Mouse (Mus musculus): ENCODE data around the gene Cox20.
"Not testable (repeated sequence)": the region's sequence is repeated elsewhere in the genome, so short reads cannot be mapped to it uniquely, and the experiment has no call there.

The Cox20 gene

DNA sequence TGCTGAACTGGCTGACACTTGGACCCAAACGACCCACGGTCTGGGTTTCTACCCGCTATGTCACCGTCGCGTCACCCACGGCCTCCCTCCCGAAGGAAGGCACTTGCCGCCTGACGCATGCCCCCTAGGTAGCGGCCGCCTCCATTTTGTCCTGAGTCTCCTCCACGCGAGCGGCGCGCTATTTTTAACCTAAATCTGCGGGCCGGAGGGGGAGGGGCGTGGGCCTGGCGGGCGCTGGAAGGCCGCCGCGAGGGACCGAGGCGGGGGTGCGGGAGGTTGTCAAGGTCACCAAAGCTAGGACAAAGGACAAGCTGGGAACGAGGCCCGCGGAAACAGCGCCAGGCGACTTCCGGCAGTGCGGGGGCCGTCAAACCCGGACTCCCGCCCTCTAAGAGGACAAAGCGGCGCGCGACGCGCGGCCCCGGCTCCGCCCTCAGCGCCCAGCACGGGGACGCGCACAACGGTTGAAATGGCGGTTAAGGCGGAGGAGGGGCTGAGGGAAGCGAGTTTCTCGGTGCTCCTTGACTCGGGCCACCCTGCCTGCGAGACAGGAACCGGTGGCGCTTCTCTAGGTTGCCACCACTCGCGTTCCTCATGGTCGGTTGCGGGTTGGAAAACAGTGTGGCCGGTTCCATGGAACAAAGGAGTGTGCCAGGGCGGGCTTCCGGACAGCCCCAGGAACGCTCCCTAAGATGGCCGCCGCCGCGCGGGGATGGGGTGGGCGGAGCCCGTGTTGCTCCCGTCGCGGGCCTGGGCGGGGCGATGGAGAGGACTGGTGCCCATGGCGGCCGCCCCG is at the start of gene Cox20:
Cox20 (plus strand) TSS at position 742 of the 796 bp plus-strand sequence.
- peak; percentile 96 for DNase-seq

DNA sequence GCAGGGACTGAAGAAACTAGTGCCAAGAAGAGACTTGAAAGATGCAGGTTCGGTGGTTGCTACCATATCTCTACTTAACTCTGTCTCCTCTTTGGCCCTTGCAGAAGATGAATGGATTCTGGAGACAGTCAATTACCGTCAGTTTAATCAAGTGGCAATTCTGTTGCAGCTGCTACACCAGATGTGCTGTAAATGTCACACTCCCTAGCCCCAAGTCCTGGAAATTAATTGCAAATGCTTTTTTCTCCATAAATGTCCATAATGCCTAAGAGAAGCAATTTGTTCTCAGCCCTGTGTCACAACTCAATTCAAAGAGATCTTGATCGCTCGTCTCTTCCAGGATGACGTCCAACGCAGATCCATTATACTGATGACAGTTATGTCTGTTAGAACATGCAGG is 48.3 kb upstream of the Cox20 start:
- no peak for DNase-seq

DNA sequence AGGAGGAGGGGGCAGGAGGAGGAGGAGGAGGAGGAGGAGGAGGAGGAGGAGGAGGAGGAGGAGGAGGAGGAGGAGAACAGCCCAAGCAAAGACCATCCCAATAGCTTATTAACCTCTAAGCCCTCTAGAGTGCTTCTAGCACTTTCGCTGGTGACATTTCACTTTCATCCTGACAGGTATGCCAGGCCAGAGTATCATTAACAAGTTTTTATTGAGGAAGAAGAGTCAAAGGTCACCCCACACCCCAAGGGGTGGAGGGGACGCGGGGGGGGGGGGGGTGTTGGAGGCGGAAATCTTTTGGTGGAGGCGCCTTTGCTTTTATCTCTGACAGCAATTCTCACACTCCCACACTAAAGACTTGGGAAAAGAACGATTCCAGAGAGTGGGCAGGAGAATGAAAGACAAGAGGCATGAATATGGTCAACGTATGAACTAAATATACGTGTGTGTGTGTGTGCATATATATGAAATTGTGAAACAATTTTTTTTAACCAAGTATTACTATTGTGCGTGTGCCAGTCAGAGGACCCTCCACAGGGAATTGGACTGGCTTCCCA is 43.7 kb upstream of the Cox20 start:
- no peak for DNase-seq

DNA sequence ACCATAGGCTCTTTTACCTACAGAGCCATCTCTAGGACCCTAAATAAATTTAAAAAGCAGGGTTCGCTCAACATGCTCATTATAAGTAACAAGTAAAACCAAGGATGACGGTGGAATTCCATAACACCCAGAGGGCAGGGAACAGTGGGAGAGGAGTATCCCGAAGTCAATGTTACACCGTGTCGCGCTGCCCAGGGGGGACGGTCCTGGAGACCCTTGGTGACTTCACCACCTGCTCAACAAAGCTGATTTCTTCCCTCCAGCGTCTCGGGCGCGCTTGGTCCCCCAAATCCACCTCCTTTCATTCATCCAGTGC is 43.2 kb upstream of the Cox20 start:
- no peak for DNase-seq

DNA sequence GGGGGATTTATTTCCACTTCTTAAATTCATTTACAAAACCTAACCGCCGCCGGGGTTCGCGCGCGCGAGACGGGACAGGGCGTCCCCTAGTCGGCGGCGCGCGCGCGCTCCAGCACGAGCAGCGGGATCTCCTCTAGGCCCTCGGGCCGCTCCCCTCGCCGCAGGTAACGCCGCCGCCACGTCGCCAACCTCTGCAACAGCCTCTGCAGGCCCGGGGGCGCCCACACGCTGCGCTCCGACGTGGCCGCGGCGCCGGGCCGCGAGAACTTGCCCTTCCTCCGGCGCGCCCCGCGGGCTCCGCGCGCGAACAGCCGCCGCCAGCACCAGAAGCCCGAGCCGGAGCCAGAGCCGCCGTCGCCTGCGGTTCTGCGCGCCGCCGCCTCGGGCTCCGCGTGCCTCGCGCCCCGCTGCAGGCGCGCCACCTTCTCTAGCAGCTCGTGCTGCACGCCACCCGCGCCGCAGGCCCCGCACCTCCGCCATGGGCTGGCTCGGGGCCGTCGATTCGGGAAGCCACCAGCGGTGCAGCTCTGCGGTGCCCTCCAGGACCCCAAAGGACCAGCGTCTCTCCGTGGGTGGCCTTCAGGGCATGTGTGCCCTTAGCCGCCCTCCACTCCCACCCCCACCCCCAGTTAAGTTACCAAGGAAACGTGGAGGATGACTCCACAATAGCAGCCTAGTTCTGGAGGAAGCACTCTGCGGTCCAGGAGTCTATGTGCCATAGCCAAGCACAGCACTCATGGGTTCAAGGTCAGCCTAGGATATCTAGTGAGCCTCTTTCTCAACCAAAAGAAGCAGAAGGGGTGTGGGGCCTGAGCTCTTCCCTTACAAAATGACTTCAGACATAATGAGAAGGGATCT is 42.6 kb upstream of the Cox20 start:
- peak; percentile 21 for DNase-seq

DNA sequence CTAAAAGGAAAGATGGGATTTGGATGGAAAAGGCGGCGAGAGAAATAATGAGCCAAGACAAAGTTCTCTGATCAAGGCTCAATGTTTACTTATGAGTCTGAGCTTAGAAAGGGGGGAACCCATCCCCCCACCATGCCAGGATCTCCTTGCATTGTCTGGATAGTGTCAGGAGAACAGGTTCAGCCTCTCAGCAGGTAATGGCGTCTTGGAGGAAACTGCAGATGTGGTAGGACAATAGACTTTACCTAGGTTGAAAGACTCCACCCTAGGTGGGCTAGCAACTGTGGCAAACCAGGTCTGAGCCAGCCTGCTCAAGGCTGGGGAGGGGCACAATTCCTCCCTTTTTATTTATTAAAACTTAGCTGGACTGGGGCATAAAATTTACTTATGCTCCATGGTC is 35.6 kb upstream of the Cox20 start:
- not testable (repeated sequence) for DNase-seq

DNA sequence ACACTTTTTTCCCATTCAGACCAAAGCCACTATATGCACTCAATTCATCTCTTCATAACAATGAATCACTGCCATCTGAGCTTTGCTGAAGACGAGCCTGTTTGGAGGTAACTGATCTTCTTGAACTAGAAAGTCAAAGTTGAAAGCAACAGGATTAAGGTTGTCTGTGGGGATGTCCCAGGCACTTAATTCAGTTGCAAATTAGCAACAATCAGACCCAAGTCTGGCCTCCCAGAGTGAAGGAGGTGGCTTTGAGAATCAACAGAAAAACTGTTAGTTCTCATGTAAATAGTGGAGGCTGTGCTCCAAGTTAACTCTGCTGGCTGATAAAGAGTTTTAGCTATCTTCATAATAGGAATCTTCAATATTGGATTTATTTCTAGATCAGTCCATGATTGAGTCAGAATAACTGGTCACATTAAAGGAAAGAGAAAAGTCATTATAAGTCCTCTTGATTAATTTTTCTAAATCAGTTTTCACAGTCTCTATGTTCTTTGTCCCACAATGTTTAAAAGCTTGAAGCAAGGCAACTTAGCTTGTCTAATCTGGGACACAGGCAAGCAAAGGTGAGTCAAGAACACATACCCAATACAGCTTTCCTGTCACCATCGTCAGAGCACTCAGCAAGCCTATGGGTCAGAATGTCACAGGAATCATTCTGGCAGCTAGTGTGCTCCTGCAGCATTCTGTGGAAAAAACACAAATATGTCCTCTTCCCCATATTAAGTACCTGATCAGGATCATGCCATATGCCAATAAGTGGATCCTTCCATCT is 34.8 kb upstream of the Cox20 start:
- no peak for DNase-seq

DNA sequence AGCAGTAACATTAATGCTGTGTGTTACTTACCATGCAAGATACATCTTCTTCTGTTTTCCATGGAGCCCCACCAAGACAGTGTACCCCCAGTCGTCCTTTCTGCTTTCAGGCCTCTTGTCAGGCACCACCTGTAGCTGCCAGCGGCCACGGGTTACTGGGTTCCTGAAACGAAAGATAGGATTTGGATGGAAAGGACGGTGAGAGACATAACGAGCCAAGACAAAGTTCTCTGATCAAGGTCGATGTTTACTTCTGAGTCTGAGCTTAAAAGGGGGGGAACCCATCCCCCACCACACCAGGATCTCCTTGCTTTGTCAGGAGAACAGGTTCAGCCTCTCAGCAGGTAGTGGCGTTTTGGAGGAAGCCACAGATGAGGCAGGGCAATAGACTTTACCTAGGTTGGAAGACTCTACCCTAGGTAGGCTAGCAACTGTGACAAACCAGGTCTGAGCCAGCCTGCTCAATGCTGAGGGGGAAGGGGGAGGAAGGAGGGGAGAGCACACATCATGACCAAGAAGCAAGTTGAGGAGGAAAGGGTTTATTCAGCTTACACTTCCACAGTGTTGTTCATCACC is 31.2 kb upstream of the Cox20 start:
- no peak for DNase-seq

DNA sequence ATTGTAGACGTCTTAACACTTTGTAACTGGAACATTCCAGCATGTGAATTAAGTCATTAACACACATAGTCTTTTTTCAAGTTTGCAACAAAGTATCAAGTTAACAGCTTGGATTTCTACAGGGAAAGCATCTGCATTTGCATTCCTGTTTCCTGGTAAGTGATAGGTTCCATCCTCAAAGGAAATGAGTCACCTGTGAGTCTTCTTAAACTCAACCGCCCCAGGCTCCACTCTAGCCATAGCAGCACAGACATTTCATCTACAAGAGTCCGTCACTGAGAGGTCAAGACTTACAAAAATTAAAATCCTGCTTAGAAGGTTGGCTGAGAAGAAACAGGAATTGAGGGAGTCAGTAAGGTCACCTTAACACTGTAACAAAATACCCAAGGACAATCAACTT is 27.2 kb upstream of the Cox20 start:
- no peak for DNase-seq

DNA sequence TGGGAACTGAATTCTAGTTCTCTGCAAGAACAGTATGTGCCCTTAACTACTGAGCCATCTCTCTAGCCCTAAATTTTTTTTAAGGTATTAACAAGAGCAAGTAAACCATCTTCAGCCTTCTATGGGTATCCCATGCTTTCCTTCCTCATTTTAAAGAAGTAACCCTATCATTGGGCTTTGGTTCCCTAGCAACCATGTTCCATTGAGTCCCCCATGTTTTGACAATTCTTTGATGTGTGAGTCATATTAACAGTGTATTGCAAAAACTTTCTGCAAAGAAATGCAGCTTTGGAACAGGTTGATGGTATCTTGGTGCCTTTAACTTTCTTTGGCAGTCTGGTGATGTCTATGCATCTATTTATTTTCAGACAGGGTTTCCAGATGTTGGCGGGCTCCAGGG is 24.9 kb upstream of the Cox20 start:
- no peak for DNase-seq

DNA sequence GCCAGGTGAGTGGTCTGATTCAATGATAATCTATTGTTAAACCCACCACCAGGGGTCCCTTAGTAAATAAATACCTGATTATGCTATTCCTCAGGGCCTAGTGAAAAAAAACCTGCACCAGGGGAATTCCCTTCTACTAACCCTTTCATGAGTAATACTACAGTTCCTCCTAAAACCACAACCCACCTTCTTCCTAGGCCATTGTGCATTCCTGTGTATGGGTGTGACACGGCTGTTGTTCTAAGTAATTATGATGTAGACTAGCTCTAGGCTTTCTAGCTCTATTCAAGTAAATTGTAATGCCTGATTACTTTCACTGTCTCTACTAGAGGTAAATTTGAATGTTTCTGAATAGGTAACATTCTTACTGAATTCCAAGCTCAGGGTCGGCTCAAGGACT is 17.7 kb upstream of the Cox20 start:
- DNase-seq: not testable (repeated sequence)

DNA sequence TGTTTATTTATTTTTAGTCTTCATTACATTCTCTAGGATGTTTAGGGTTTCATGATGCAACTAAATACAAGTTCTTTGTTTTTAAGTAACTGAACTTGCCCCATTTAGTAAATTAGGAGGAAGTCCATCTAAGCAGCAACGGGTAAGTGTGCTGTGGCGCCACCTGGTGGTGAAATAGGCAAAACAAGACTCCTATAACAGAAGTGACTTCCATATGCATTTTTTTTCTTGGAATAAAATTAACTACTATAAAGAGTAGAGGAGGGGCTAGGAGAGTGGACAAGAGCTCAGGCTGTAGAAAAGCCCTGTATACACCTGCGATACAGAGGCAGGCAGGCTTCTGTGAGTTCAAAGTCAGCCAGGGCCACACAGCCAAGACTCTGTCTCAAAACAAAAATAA is 15.5 kb upstream of the Cox20 start:
- peak; percentile 51 for DNase-seq

DNA sequence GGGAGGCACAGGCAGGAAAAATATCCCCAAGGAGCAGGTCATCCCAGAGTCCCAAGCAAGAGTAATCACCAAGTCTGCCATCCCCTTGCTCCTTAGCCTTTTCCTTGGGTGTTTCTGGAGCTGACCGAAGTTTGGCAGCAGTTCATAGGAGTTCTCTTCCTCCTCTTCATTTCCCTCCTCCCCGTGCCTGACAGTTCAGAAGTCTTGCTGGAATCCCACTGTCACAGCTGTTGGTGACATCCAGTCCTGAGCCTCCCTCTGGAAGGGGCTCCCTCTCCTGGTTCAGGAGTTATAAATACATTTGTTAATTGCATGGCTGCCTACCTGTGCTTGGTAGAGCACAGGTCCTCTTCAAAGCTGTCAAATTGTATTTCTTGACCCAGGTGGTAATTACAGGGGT is 9.4 kb upstream of the Cox20 start:
- no peak for DNase-seq

DNA sequence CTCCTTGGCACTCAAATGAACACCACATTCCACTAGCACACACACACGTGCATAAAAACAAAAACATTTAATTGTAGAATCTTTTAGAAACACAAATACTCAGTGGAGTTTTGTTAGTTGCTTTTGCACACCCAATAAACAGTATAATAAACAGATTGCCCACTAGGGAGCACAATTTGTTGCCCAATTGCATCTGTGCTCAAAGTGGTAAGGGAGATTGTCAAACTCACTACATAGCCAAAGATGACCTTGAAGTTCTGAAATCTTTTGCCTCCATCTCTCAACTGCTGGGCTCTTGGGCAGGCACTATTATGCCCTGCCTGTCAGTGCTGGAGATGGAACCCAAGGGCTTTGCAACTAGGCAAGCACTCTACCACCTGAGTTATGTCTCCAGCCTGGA is 8.8 kb upstream of the Cox20 start:
- no peak for DNase-seq

DNA sequence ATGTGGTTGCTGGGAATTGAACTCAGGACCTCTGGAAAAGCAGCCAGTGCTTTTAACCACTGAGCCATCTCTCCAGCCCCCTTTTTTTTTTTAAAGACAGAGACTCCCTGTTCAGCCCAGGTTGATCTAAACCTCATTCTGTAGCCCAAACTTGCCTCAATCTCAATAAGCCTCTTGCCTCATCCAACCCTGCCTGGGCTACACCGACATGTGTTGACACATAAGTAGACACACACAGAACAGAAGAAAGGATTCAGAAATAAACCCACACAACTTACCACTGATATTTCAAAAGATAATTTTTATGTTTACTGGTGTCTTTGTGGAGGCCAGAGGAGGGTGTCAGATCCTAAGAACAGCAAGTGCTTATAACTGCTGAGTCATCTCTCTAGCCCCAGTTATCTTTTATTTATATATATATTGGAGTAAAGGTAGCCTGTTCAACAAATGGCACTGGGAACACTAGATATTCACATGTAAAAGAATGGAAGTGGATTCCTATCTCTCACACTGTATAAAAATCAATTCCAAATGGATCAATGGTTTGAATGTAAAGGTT is 5.8 kb upstream of the Cox20 start:
- DNase-seq: no peak

DNA sequence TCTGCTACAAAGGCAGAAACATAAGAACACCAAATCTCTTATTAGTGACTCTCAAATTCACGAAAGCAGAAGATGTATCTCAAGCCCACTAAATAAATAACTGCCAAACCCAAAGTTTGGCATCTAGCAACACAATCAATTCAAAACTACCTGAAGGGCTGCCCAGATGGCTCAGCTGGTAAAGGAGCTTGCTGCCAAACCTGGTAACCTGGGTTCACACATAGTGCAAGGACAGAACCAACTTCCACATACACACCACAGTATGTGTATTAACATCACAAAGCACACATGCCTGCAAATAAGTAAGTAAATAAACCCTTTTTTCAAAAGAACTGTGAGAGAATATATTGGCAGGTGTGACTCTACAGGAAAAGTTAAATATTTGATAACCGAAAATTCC is 4.7 kb upstream of the Cox20 start:
- DNase-seq: no peak

DNA sequence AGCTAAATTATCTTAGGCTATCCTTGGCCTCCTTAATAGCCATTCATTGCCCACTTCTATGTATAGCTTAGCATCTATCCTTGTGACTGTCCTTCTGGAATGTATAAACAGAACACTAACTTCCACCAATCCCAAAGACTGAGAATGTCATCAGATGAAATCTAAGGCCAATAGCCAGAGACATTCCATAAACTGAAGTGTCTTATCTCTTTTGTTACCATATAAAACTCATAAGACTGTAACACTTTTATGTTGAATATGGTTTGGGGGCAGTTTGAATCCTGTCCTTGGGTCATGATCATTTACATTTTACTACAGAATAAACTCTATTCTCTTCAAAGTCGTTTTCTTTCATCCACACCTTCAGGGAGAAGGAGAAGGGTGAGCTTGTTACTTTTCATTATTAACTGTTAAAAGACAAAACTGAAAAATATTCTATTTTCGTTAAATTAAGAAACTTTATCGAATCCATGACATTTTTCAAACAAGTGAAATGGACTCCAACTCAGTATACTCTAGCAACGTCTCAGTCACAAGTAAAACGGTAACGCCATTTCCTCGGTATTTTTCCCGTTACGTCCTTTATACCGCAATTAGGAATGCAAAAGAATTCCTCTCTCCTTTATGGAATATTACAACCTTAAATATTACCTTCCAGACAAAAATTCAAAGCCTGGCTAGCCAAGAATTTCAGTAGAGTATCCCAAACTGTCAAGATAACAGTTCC is 1.5 kb upstream of the Cox20 start:
- no peak for DNase-seq

DNA sequence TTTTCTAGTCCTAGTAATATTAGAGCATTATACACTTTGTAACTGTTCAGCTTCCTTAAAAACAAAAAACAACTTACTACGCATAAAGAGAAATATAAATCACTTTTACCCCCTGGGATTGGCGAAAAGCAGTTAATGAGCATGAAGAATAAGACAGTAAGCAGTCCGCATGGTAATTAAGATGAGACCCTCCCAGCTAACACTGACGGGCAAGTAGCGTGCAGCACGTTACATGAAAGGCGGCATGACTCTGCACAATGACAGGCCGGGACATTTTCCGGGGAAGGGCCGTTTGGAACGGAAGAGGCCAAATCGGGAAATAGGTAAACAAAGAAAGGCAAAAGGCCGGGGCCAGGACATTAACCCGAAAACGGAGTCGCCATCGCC is 935 bp upstream of the Cox20 start:
- no peak for DNase-seq

DNA sequence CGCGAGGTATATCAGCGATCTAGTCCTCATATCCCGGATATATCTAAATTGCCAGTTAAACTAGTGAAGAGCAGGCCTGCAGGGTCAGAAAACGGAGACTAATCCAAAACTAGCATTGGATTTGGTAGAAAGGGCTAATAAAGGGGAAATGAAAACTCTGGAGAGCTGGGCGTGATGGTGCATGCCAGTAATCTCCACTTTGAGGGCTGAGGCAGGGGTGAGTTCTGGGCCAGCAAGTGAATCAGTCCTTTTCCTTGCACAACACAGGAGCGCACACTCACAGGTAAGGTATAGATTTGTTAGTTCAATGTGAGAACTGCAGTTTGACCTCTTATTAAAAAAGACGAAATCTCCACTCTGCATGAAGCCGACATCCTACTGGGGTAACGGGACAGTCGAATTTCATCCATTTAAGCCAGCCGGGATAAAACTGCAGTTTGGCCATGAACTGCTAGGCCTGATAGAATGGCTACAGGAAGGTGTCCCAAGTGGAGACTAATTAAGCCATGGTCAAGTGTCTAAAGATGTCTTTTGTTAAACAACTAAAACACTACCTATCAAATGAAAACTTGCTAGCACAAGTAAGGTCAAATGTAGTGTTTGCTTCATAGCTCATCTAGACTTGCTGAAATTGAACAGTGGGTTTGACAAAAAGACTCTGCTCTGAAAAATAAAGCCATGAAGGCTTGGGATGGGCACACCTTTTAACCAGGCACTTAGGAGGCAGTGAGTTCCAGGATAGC is 536 bp downstream of the Cox20 start:
- no peak for DNase-seq

DNA sequence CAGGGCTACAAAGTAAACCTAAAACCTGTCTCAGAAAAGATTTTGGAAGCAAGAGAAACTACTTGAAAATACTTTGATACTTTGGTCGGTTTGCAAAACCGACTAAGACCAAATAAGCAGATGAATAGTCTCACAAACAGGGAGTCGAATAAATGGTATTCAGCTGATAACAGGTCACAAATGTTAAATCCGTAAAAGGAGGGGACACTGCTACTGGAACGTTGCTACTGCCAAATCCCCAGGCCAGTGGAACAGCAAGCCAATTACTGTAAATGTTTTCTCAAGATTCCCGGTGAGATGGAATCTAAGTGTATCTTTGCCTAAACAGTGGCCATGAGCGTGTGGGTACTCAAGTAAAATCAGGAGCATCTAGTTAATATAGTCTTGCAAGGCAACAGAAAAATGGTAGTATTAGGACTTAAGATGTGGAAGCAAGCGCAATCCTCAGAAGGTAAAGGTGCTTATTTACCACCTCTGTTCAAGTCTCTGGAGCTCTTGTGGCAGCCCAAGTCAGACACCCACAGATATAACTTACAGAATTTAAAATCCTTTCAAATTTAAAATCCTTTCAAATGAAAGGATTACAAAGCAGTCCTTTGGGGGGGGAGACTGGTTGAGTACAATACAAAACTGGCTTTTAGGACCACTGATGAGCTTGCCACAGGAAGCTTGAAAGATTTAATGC is 1.2 kb downstream of the Cox20 start:
- DNase-seq: no peak
